Mouse (Mus musculus) thymus, adult 2 months (tissue): Measurements from ENCODE around the gene Slc6a6.

Experiments
- CTCF ChIP-seq: fragments of 200-500 bp; IDR thresholded peaks from 2 replicates; pipeline ENCODE4 v1.5.1; 2012; ENCODE audit warnings: mild to moderate bottlenecking, control low read depth, low read length, moderate library complexity, borderline replicate concordance; ENCODE audit not compliant: control insufficient read depth, poor library complexity, insufficient read depth; ENCODE audit errors: extremely low read depth
- POLR2A ChIP-seq: fragments of 200-500 bp; IDR thresholded peaks from 2 replicates; pipeline ENCODE4 v1.6.1; 2012; ENCODE audit warnings: mild to moderate bottlenecking, low read length, control low read depth, moderate library complexity; ENCODE audit not compliant: control insufficient read depth, poor library complexity, insufficient read depth; ENCODE audit errors: extremely low read depth

DNA sequence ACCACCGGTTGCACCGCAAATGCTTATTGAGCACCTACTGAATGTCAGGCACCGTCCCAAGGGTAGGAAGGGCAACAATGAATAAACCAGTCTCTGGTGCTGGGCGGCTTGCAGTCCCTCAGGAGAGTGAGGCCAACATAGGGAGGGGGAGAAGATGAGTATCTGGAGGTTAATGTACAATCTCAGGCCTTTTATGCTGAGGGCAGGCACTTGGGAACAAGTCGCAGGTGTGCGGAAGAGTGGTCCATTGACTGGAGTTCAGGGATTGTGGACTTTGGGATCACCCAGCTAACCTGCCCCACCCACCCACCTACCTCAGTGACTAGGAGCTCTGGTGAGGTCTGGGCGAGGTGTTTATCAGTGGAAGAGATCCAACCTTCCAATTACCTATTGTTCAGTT is 6.8 kb downstream of the Slc6a6 start:
- TF ChIP-seq CTCF (no peak), POLR2A (no peak)
